In genomic region chr12:53794718-53795400, GRCm38 (mm10) we compare ENCODE assay signal across 14 mouse cellular contexts.
"Had no signal": no experiment of that assay in that cellular context is flagged by ENCODE, and none has a peak within 500 bp of the region (broad histone marks: within the 10 kb centered on the region; RNA-seq: fewer than 3 reads in every experiment).

No protein-coding gene starts in this region.

- H3K27ac ChIP-seq: kidney, postnatal 0 days; limb, embryonic 12.5 days; lung, embryonic 15.5 days; macrophage; midbrain, embryonic 12.5 days; stomach, postnatal 0 days had no signal

- ATAC-seq: intestine, postnatal 0 days; midbrain, embryonic 16.5 days had no signal

- H3K27me3 ChIP-seq: limb, embryonic 12.5 days; lung, embryonic 15.5 days; midbrain, embryonic 12.5 days had no signal

- DNase-seq: kidney, adult 8-10 months; kidney, postnatal 36 days; layer of hippocampus, adult 9-11 months; lung, postnatal 14 days; thymus, adult 18-20 months; thymus, postnatal 14 days had no signal

- H3K36me3 ChIP-seq: limb, embryonic 12.5 days; lung, embryonic 15.5 days; midbrain, embryonic 12.5 days had no signal

- H3K4me1 ChIP-seq: lung, embryonic 15.5 days had no signal

- H3K9me3 ChIP-seq: limb, embryonic 12.5 days; lung, embryonic 15.5 days; midbrain, embryonic 12.5 days had no signal

- H3K4me2 ChIP-seq: limb, embryonic 12.5 days; lung, embryonic 15.5 days; midbrain, embryonic 12.5 days had no signal

- H3K4me3 ChIP-seq: limb, embryonic 12.5 days; lung, embryonic 15.5 days; midbrain, embryonic 12.5 days had no signal

- H3K9ac ChIP-seq: limb, embryonic 12.5 days; lung, embryonic 15.5 days; midbrain, embryonic 12.5 days had no signal
